Mouse (Mus musculus): Measurements from ENCODE around the gene Mib2.
"Not testable (repeated sequence)": the region's sequence is repeated elsewhere in the genome, so short reads cannot be mapped to it uniquely, and the experiment has no call there.

GRCm38 (mm10) chr4:155670236-155670635, 1.2 kb upstream of the Mib2 start:
- not testable (repeated sequence) for TF ChIP-seq CTCF (IDR thresholded peaks at IDR 0.05; ENCODE audit: low read depth, low read length); GATA2 (IDR thresholded peaks at IDR 0.05; ENCODE audit: borderline replicate concordance, low read depth, low read length)
